Mouse (Mus musculus): ENCODE data around the gene Oosp2. TPM values are rescaled to one million over a fixed set of nuclear protein-coding genes. Genes with fewer than 3 reads are reported as not detected.

The Oosp2 gene
- polyA plus RNA-seq, 2 experiments, result 0.17 to 0.77 TPM

DNA sequence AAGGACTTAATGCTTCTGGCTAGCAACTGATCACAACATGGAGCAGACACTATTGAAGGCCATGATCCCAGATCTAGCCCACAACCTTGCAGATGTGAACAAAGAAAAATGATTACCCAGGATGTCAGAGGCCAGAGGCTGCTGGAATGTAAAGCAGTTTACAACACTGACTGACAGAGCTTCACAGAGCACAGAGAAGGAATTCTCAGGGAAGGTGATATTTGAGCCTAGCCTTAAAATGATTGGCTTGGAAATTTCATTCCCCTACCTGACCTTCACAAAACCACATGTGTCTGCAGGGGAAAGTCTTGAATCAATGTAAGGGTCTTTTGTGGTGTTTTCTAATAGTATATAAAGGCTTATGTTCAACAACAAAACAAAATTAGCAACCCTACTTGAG lies 35.6 kb downstream of the Oosp2 start:
- no peak for DNase-seq (ENCODE audit: low read depth in 3 of 3, low spot score in 3 of 3)
- Histone ChIP-seq H3K27me3 (ENCODE audit: control insufficient read depth, insufficient read depth, low read length) (no peaks in the 10 kb centered on the region), H3K4me2 (ENCODE audit: low read depth) (no peak overlapping the region), H3K9ac (replicated peaks) (no peak overlapping the region), H3K27ac (no peak overlapping the region), H3K4me3 (ENCODE audit: insufficient read depth in 1 of 2, low read depth in 2 of 2, low read length in 2 of 2) (no peak overlapping the region), H3K36me3 (replicated peaks; ENCODE audit: control insufficient read depth, insufficient read depth, low read depth) (no peaks in the 10 kb centered on the region), H3K4me1 (replicated peaks; ENCODE audit: control insufficient read depth in 2 of 2, insufficient read depth in 2 of 2, low read length in 1 of 2) (peaks cover 7 to 8% of the 10 kb centered on the region in 2 experiments; a peak in 2 of 4 replicates), H3K9me3 (ENCODE audit: control insufficient read depth, low read length) (no peaks in the 10 kb centered on the region)
- TF ChIP-seq CTCF (IDR thresholded peaks at IDR 0.05; ENCODE audit: low read depth), result no peak
- no peak for TF ChIP-seq EP300 (IDR thresholded peaks at IDR 0.05; ENCODE audit: low read depth)
- ATAC-seq (ENCODE audit: insufficient read depth), result no peak

DNA sequence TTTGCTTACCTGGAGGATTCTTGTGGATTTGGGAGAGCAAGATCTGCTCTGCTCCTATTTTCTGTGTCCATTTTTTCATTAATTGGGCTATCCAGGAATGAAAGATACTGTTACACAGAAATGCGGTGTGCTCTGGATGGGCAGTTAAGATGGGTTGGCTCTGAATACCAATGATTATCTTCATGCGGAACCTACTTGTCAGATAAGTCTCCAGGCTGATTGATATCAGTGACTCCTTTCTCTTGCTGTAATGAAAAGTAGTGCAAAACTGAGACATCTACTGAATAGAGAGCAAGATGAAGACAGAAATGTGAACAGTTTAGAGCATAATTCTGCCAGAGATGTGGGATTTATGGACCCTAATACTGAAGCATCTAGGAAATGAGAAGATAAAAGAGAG lies 36.8 kb downstream of the Oosp2 start, which contains the start of gene Ms4a2:
Gene Ms4a2, minus strand, starts transcription at position 169 of the 400 bp plus-strand sequence.
- TF ChIP-seq EP300 (IDR thresholded peaks at IDR 0.05; ENCODE audit: low read depth) (no peak), CTCF (IDR thresholded peaks at IDR 0.05; ENCODE audit: low read depth) (no peak)
- no peak within 1 kb of the TSS for H3K4me3 ChIP-seq (ENCODE audit: insufficient read depth in 1 of 2, low read depth in 2 of 2, low read length in 2 of 2)
- H3K4me1 ChIP-seq (replicated peaks; ENCODE audit: control insufficient read depth in 2 of 2, insufficient read depth in 2 of 2, low read length in 1 of 2), result peaks cover 7 to 11% of the 10 kb centered on the region in 2 experiments; a peak in 2 of 4 replicates
- DNase-seq (ENCODE audit: low read depth in 3 of 3, low spot score in 3 of 3) (no peak), ATAC-seq (ENCODE audit: insufficient read depth) (no peak)
- H3K4me2 ChIP-seq (ENCODE audit: low read depth), result no peak within 1 kb of the TSS
- 59% methylated on average over 2 of the region's 2 CpGs for WGBS (ENCODE audit: insufficient replicate concordance)
- H3K27ac ChIP-seq, result no peak within 1 kb of the TSS
- H3K9me3 ChIP-seq (ENCODE audit: control insufficient read depth, low read length), result no peaks in the 10 kb centered on the region
- H3K27me3 ChIP-seq (ENCODE audit: control insufficient read depth, insufficient read depth, low read length), result no peaks in the 10 kb centered on the region
- H3K9ac ChIP-seq (replicated peaks), result no peak within 1 kb of the TSS
- no peaks in the 10 kb centered on the region for H3K36me3 ChIP-seq (replicated peaks; ENCODE audit: control insufficient read depth, insufficient read depth, low read depth)

DNA sequence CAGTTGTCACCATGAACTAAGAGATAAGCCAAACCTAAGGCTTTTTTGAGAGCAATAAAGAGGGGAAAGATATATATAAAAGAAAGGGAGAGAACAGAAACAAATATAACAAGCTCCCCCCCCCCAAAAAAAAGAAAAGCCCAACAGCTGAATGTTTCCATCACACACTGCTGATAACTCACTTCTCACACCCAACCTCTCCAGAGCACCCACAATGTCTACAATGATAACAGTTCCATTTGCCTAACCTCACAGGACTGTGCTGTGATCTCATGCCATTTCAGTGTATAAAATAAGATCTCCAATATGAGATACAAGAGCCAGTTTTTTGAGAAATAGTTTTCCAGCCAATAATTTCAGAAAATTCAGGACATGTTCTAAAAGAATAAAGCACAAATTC lies 42.4 kb downstream of the Oosp2 start:
- DNase-seq (ENCODE audit: low read depth in 3 of 3, low spot score in 3 of 3) (no peak), ATAC-seq (ENCODE audit: insufficient read depth) (peak; percentile 77; the same call in 1 of the 2 replicates)
- H3K9ac ChIP-seq (replicated peaks), result no peak overlapping the region
- no peak for TF ChIP-seq CTCF (IDR thresholded peaks at IDR 0.05; ENCODE audit: low read depth)
- TF ChIP-seq EP300 (IDR thresholded peaks at IDR 0.05; ENCODE audit: low read depth), result peak; percentile 63
- H3K27ac ChIP-seq, result no peak overlapping the region
- no peaks in the 10 kb centered on the region for H3K27me3 ChIP-seq (ENCODE audit: control insufficient read depth, insufficient read depth, low read length)
- H3K9me3 ChIP-seq (ENCODE audit: control insufficient read depth, low read length), result no peaks in the 10 kb centered on the region
- peaks cover 10 to 20% of the 10 kb centered on the region in 2 experiments for H3K4me1 ChIP-seq (replicated peaks; ENCODE audit: control insufficient read depth in 2 of 2, insufficient read depth in 2 of 2, low read length in 1 of 2)
- no peak overlapping the region; the same call in 1 of the 2 replicates for H3K4me2 ChIP-seq (ENCODE audit: low read depth)
- H3K4me3 ChIP-seq (ENCODE audit: insufficient read depth in 1 of 2, low read depth in 2 of 2, low read length in 2 of 2), result no peak overlapping the region
- H3K36me3 ChIP-seq (replicated peaks; ENCODE audit: control insufficient read depth, insufficient read depth, low read depth), result no peaks in the 10 kb centered on the region

DNA sequence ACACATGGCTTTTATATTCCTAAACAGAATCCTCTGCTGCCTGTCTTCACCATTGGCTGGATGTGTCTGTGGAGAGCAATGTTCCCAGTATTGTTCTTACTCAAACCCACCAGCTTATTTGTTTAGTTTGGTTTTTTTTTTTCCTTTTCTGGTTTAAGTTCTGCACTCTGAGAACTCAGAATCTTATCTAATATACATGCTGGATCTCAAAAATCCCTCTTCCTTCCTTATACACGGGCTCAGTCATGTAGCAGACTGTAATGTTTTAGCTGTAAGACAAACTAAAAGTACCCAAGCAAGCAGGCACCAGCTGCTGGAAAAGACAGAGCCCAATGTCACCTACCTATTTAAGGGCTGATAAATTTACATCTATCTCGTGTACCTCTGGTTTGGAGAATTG lies 45.6 kb downstream of the Oosp2 start:
- WGBS (ENCODE audit: insufficient replicate concordance), result 27% methylated on average over 2 of the region's 2 CpGs
- no peak for ATAC-seq (ENCODE audit: insufficient read depth)
- no peaks in the 10 kb centered on the region for H3K36me3 ChIP-seq (replicated peaks; ENCODE audit: control insufficient read depth, insufficient read depth, low read depth)
- H3K27me3 ChIP-seq (ENCODE audit: control insufficient read depth, insufficient read depth, low read length), result no peaks in the 10 kb centered on the region
- H3K27ac ChIP-seq, result no peak overlapping the region
- peaks cover 10 to 24% of the 10 kb centered on the region in 2 experiments for H3K4me1 ChIP-seq (replicated peaks; ENCODE audit: control insufficient read depth in 2 of 2, insufficient read depth in 2 of 2, low read length in 1 of 2)
- TF ChIP-seq CTCF (IDR thresholded peaks at IDR 0.05; ENCODE audit: low read depth) (no peak), EP300 (IDR thresholded peaks at IDR 0.05; ENCODE audit: low read depth) (no peak)
- H3K9me3 ChIP-seq (ENCODE audit: control insufficient read depth, low read length), result no peaks in the 10 kb centered on the region
- H3K4me3 ChIP-seq (ENCODE audit: insufficient read depth in 1 of 2, low read depth in 2 of 2, low read length in 2 of 2), result no peak overlapping the region
- H3K9ac ChIP-seq (replicated peaks), result no peak overlapping the region
- no peak overlapping the region for H3K4me2 ChIP-seq (ENCODE audit: low read depth)
- no peak for DNase-seq (ENCODE audit: low read depth in 3 of 3, low spot score in 3 of 3)

DNA sequence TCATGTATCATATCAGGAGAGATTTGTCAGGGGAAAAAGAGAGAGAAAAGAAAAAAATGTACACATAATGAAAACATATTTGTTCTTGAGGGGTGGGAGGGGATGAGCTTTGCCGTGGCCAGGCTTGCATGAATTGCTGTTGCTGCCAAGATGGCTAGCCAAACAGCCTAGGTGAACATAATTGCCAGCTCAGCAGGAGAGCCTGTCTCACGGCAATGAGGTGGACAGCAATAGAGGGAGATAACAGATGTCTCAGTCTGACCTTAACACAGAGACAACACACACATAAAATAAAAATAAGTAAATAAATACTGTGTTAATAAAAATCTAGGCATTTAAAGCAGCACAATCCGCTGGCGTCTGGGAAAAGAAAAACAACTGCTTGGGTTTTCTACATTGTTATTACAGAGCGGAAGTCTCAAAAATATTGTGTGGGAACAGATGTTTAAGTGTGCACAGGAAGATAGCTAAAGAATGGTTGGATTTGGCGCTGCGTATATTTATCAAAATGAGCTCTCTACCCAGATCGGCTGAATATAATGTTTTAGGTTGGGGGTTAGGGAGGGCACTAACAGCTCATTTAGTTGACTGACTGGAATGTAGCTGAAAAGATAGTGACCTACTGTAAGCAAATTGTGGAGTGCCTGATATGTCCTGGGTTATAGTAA lies 46.4 kb downstream of the Oosp2 start:
- TF ChIP-seq EP300 (IDR thresholded peaks at IDR 0.05; ENCODE audit: low read depth) (no peak), CTCF (IDR thresholded peaks at IDR 0.05; ENCODE audit: low read depth) (no peak)
- Histone ChIP-seq H3K4me1 (replicated peaks; ENCODE audit: control insufficient read depth in 2 of 2, insufficient read depth in 2 of 2, low read length in 1 of 2) (peaks cover 10 to 24% of the 10 kb centered on the region in 2 experiments), H3K27ac (no peak overlapping the region), H3K4me2 (ENCODE audit: low read depth) (no peak overlapping the region), H3K4me3 (ENCODE audit: insufficient read depth in 1 of 2, low read depth in 2 of 2, low read length in 2 of 2) (no peak overlapping the region), H3K36me3 (replicated peaks; ENCODE audit: control insufficient read depth, insufficient read depth, low read depth) (no peaks in the 10 kb centered on the region), H3K9ac (replicated peaks) (no peak overlapping the region), H3K9me3 (ENCODE audit: control insufficient read depth, low read length) (no peaks in the 10 kb centered on the region), H3K27me3 (ENCODE audit: control insufficient read depth, insufficient read depth, low read length) (no peaks in the 10 kb centered on the region)
- 35% methylated on average over 8 of the region's 8 CpGs for WGBS (ENCODE audit: insufficient replicate concordance)
- ATAC-seq (ENCODE audit: insufficient read depth), result 0 out of 2 replicates have a peak, but pooled peaks have one; percentile 18
- DNase-seq (ENCODE audit: low read depth in 3 of 3, low spot score in 3 of 3), result no peak

Measured in liver, embryonic 14.5 days (tissue).